Mouse (Mus musculus): ENCODE measurements at regions not wholly inside any gene's neighbourhood (a gene's known extent, or its start where the extent isn't known, plus 50 kb on each side); places are given as distances from the start of the nearest gene placed in this dataset.

- peak; percentile 68 for DNase-seq
Measured at GRCm38 (mm10) chr14:8935121-8935520, 269.1 kb upstream of the 4930452B06Rik start.
